Mouse (Mus musculus) liver, postnatal 0 days (tissue): ENCODE results near the gene Ddias. TPM values are rescaled to one million over a fixed set of nuclear protein-coding genes. Genes with fewer than 3 reads are reported as not detected.
A peak's percentile ranks its signal among the peaks of the same experiment; 100 is the strongest.

Experiments
- ATAC-seq: fragments of 200-750 bp; cut with Nextera tagmentation; 2 replicates; pipeline ENCODE4 v1.8.0; 2017; ENCODE audit warnings: mild to moderate bottlenecking, moderate library complexity
- DNase-seq: peaks from one replicate; pipeline ENCODE4 v3.0.0-alpha.2; 2016
- H3K27ac ChIP-seq: fragments of 300-500 bp; sonication (generic); 2 replicates; pipeline ENCODE4 v1.5.1; 2014; ENCODE audit warnings: antibody characterized with exemption, moderate library complexity, mild to moderate bottlenecking, low read depth
- H3K27me3 ChIP-seq: fragments of 300-500 bp; sonication (generic); 2 replicates; pipeline ENCODE4 v1.6.1; 2014; ENCODE audit warnings: low read length, control low read depth, mixed read lengths; ENCODE audit not compliant: insufficient read depth
- H3K36me3 ChIP-seq: fragments of 300-500 bp; sonication (generic); replicated peaks from 2 replicates; pipeline ENCODE4 v1.6.1; 2014; ENCODE audit warnings: mild to moderate bottlenecking, control low read depth, low read length, moderate library complexity, mixed read lengths; ENCODE audit not compliant: insufficient read depth
- H3K4me1 ChIP-seq: fragments of 300-500 bp; sonication (generic); 2 replicates; pipeline ENCODE4 v1.6.1; 2014; ENCODE audit warnings: antibody characterized with exemption, mild to moderate bottlenecking, control low read depth; ENCODE audit not compliant: insufficient read depth
- H3K4me2 ChIP-seq: fragments of 300-500 bp; sonication (generic); 2 replicates; pipeline ENCODE4 v1.6.1; 2014; ENCODE audit warnings: low read depth, mild to moderate bottlenecking, low read length, moderate library complexity, mixed read lengths
- H3K4me3 ChIP-seq: fragments of 300-500 bp; sonication (generic); 2 replicates; pipeline ENCODE4 v1.5.1; 2014; ENCODE audit warnings: low read depth, low read length
- H3K9ac ChIP-seq: fragments of 300-500 bp; sonication (generic); replicated peaks from 2 replicates; pipeline ENCODE4 v1.6.1; 2014; ENCODE audit warnings: mild to moderate bottlenecking, moderate library complexity
- H3K9me3 ChIP-seq: fragments of 300-500 bp; sonication (generic); 2 replicates; pipeline ENCODE4 v1.6.1; 2016; ENCODE audit warnings: mild to moderate bottlenecking, control low read depth, low read length, mixed read lengths
- CTCF ChIP-seq: sonication (generic); IDR thresholded peaks from 2 replicates; pipeline ENCODE4 v1.5.1; 2016; ENCODE audit warnings: antibody characterized with exemption, low read depth
- EP300 ChIP-seq: IDR thresholded peaks from 2 replicates; pipeline ENCODE4 v1.6.1; 2016; ENCODE audit warnings: antibody characterized with exemption, low read depth, mild to moderate bottlenecking
- WGBS: fragments of 180-500 bp; shearing (Covaris S2); extraction: QIAGEN DNeasy Blood & Tissue Kit; methylation state at CpG from one replicate; pipeline ENCODE4 v1.1.7; 2014; ENCODE audit not compliant: insufficient replicate concordance; 5-methylcytosine and 5-hydroxymethylcytosine counted together
- polyA plus RNA-seq: library from polyadenylated mRNA; unstranded; fragments of >200 nt; fragmentation: Nextera tagmentation; extraction: Ambion mirVana; gene quantifications from 2 replicates; pipeline ENCODE4 v1.2.1, GENCODE M21; 2015

Ddias gene
- polyA plus RNA-seq, 1 experiment from 2014 or later = 3.9 TPM

GRCm38 (mm10) chr7:92874761-92875408, 838 bp upstream of the Ddias start:
- Histone ChIP-seq H3K9me3 (no peaks in the 10 kb centered on the region), H3K9ac (peak overlapping the region; percentile 83), H3K4me2 (peak overlapping the region; percentile 73), H3K4me1 (peaks cover 25% of the 10 kb centered on the region), H3K36me3 (no peaks in the 10 kb centered on the region), H3K27ac (peak overlapping the region; percentile 93), H3K4me3 (peak overlapping the region; percentile 63), H3K27me3 (no peaks in the 10 kb centered on the region)
- TF ChIP-seq CTCF (no peak), EP300 (no peak)
- peak; percentile 93 for DNase-seq
- peak; percentile 86 for ATAC-seq
- 0% methylated on average over 27 of the region's 29 CpGs for WGBS

GRCm38 (mm10) chr7:92871596-92871995, 2.5 kb downstream of the Ddias start:
- Histone ChIP-seq H3K27ac (no peak overlapping the region), H3K4me2 (no peak overlapping the region), H3K9me3 (no peaks in the 10 kb centered on the region), H3K4me3 (no peak overlapping the region), H3K9ac (no peak overlapping the region), H3K4me1 (peaks cover 11% of the 10 kb centered on the region), H3K36me3 (0 out of 2 replicates have a peak, but pooled peaks cover 4% of the 10 kb centered on the region), H3K27me3 (no peaks in the 10 kb centered on the region)
- ATAC-seq (no peak), DNase-seq (no peak)
- no peak for TF ChIP-seq CTCF
- TF ChIP-seq EP300 = no peak
- 67% methylated on average over 4 of the region's 4 CpGs for WGBS

- H3K4me3 ChIP-seq = no peak overlapping the region
- WGBS = 71% methylated on average over 3 of the region's 3 CpGs
- no peaks in the 10 kb centered on the region for H3K27me3 ChIP-seq
- 0 out of 2 replicates have a peak, but pooled peaks cover 5% of the 10 kb centered on the region for H3K36me3 ChIP-seq
- ATAC-seq (no peak), DNase-seq (no peak)
- TF ChIP-seq EP300 (no peak), CTCF (peak; percentile 45)
- H3K9ac ChIP-seq = no peak overlapping the region
- no peaks in the 10 kb centered on the region for H3K9me3 ChIP-seq
- no peaks in the 10 kb centered on the region; the same call in 1 of the 2 replicates for H3K4me1 ChIP-seq
- H3K27ac ChIP-seq = no peak overlapping the region
- H3K4me2 ChIP-seq = no peak overlapping the region
These were observed 3.9 kb downstream of the Ddias start for GRCm38 (mm10) chr7:92870161-92870560.

GRCm38 (mm10) chr7:92866526-92866925, 7.5 kb downstream of the Ddias start:
- 35% methylated on average over 2 of the region's 2 CpGs for WGBS
- Histone ChIP-seq H3K9ac (no peak overlapping the region), H3K27me3 (no peaks in the 10 kb centered on the region), H3K36me3 (0 out of 2 replicates have a peak, but pooled peaks cover 7% of the 10 kb centered on the region), H3K4me1 (no peaks in the 10 kb centered on the region), H3K27ac (no peak overlapping the region), H3K4me3 (no peak overlapping the region), H3K4me2 (no peak overlapping the region), H3K9me3 (no peaks in the 10 kb centered on the region)
- peak; percentile 76 for TF ChIP-seq CTCF
- no peak for TF ChIP-seq EP300
- ATAC-seq (no peak), DNase-seq (no peak)

GRCm38 (mm10) chr7:92848246-92848645, 25.8 kb downstream of the Ddias start:
- 73% methylated on average over 3 of the region's 3 CpGs for WGBS
- no peak for ATAC-seq
- TF ChIP-seq CTCF (no peak), EP300 (no peak)

GRCm38 (mm10) chr7:92842254-92842653, 31.8 kb downstream of the Ddias start:
- ATAC-seq (no peak), DNase-seq (no peak)
- TF ChIP-seq CTCF = no peak
- no peak for TF ChIP-seq EP300
- 78% methylated on average over 2 of the region's 2 CpGs for WGBS
- H3K36me3 ChIP-seq = no peaks in the 10 kb centered on the region
- no peak overlapping the region for H3K9ac ChIP-seq
- H3K27ac ChIP-seq = no peak overlapping the region
- no peaks in the 10 kb centered on the region for H3K27me3 ChIP-seq
- no peak overlapping the region for H3K4me3 ChIP-seq
- H3K4me1 ChIP-seq = no peaks in the 10 kb centered on the region
- no peaks in the 10 kb centered on the region for H3K9me3 ChIP-seq
- H3K4me2 ChIP-seq = no peak overlapping the region

More at GRCm38 (mm10) chr7:92848246-92848645, 25.8 kb downstream of the Ddias start:
- no peak overlapping the region for H3K27ac ChIP-seq
- H3K4me2 ChIP-seq = no peak overlapping the region
- DNase-seq = no peak
- no peak overlapping the region for H3K9ac ChIP-seq
- no peaks in the 10 kb centered on the region for H3K27me3 ChIP-seq
- no peak overlapping the region for H3K4me3 ChIP-seq
- no peaks in the 10 kb centered on the region for H3K4me1 ChIP-seq
- no peaks in the 10 kb centered on the region for H3K9me3 ChIP-seq
- no peaks in the 10 kb centered on the region for H3K36me3 ChIP-seq
